ENCODE assay signal across 11 mouse cellular contexts in the genomic region with DNA sequence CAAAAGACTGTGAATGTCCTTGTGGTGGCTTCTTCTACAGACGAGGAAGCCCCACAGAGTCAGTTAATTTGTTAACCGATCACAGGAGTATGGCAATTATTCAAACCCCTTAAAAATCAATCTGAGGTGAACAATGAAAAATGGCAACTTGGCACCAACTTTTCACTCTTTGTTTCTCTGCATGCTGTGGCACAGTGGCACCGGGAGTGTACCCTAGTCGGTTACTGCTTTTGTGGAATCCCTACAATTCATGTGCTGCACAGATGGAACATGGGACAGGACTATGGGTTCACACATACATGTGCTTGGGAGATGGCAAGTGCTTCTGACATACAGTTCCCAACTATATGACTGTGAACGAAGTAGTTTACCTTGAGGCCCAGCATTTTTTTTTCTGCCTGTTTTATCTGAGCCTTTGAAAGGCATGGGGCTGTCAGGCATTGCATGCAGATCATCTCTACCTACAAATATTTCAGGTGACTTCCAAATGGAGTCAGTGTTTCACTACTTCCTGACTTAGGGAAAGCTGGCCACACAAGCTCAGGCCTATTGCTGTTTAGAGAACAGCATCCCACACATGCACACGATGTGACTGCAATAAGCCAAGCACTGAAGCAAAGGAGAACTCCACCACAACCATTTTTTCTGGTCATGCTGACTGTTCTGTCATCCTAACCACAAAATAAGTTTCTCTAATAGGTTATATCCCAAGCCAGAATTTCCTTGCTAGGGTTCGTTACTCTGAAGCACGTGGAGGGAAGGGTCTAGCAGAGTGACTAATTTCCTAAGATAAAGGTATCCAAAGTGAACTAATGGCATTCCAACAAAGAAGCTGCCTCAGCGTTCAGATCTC.
DNase-seq lines count a peak whose midpoint lies in the region; ATAC-seq and TF ChIP-seq lines count a peak whose summit lies in the region.
"Had no signal": no experiment of that assay in that cellular context is flagged by ENCODE, and none has a peak within 500 bp of the region (broad histone marks: within the 10 kb centered on the region; RNA-seq: fewer than 3 reads in every experiment).

No protein-coding gene starts in this region.

- no peaks in the 10 kb centered on the region for H3K4me1 ChIP-seq in kidney, postnatal 0 days (replicated peaks; ENCODE audit: insufficient read depth, low read length)
- peaks cover 47% of the 10 kb centered on the region for H3K4me1 ChIP-seq in embryonic facial prominence, embryonic 15.5 days
- H3K4me1 ChIP-seq in heart, postnatal 0 days (ENCODE audit: control insufficient read depth, insufficient read depth): peaks cover 48% of the 10 kb centered on the region
- no peaks in the 10 kb centered on the region for H3K4me1 ChIP-seq in midbrain, postnatal 0 days (ENCODE audit: insufficient read depth, low read length)

- ATAC-seq in kidney, postnatal 0 days (replicated peaks; ENCODE audit: low FRiP score, low read depth): no peak
- ATAC-seq in embryonic facial prominence, embryonic 15.5 days (ENCODE audit: insufficient number of reproducible peaks, low FRiP score, low TSS enrichment, low read depth): no peak
- ATAC-seq in heart, postnatal 0 days (ENCODE audit: insufficient read depth, low read depth): no peak
- no peak for ATAC-seq in midbrain, postnatal 0 days (ENCODE audit: low FRiP score)

- WGBS in kidney, postnatal 0 days: 65% methylated on average over 9 of the region's 9 CpGs
- 31% methylated on average over 9 of the region's 9 CpGs for WGBS in embryonic facial prominence, embryonic 15.5 days
- WGBS in heart, postnatal 0 days: 19% methylated on average over 9 of the region's 9 CpGs
- 58% methylated on average over 9 of the region's 9 CpGs for WGBS in midbrain, postnatal 0 days

- H3K36me3 ChIP-seq in kidney, postnatal 0 days (ENCODE audit: insufficient read depth, low read length): 0 out of 2 replicates have a peak, but pooled peaks cover 4% of the 10 kb centered on the region
- peaks cover 14% of the 10 kb centered on the region for H3K36me3 ChIP-seq in embryonic facial prominence, embryonic 15.5 days
- peaks cover 9% of the 10 kb centered on the region for H3K36me3 ChIP-seq in heart, postnatal 0 days (replicated peaks; ENCODE audit: control insufficient read depth, insufficient read depth, low read length)
- H3K36me3 ChIP-seq in midbrain, postnatal 0 days (ENCODE audit: insufficient read depth, low read length): no peaks in the 10 kb centered on the region
- H3K36me3 ChIP-seq: G1E had no signal

- H3K27ac ChIP-seq in kidney, postnatal 0 days: no peak overlapping the region
- H3K27ac ChIP-seq in embryonic facial prominence, embryonic 15.5 days (replicated peaks): peak overlapping the region; percentile 58; the same call in 1 of the 2 replicates
- H3K27ac ChIP-seq in heart, postnatal 0 days (ENCODE audit: low read depth): peak overlapping the region; percentile 83
- peak overlapping the region; percentile 33 for H3K27ac ChIP-seq in midbrain, postnatal 0 days (ENCODE audit: low read depth, low read length)
- H3K27ac ChIP-seq: liver, embryonic 15.5 days had no signal

- no peak for TF ChIP-seq EP300 in heart, postnatal 0 days (IDR thresholded peaks at IDR 0.05; ENCODE audit: low read depth)

- no peak for TF ChIP-seq CTCF in kidney, postnatal 0 days (IDR thresholded peaks at IDR 0.05; ENCODE audit: low read depth)
- no peak for TF ChIP-seq CTCF in heart, postnatal 0 days (IDR thresholded peaks at IDR 0.05; ENCODE audit: low read depth)
- TF ChIP-seq CTCF in midbrain, postnatal 0 days (IDR thresholded peaks at IDR 0.05): no peak

- no peak for DNase-seq in kidney, postnatal 0 days (ENCODE audit: low spot score)
- DNase-seq in kidney, adult 11 months: no peak
- no peak for DNase-seq in heart, postnatal 0 days (ENCODE audit: low spot score)
- DNase-seq in midbrain, postnatal 0 days (ENCODE audit: low spot score): peak; percentile 46
- DNase-seq in right cerebral cortex, postnatal 25 days: no peak
- DNase-seq in adrenal gland, postnatal 10 days: no peak
- DNase-seq in gastrocnemius, postnatal 10 days: no peak
- DNase-seq: right cerebral cortex, adult 18-20 months had no signal

- no peaks in the 10 kb centered on the region for H3K9me3 ChIP-seq in kidney, postnatal 0 days (replicated peaks; ENCODE audit: low read length)
- H3K9me3 ChIP-seq in embryonic facial prominence, embryonic 15.5 days (replicated peaks): no peaks in the 10 kb centered on the region
- no peaks in the 10 kb centered on the region for H3K9me3 ChIP-seq in heart, postnatal 0 days (replicated peaks; ENCODE audit: control insufficient read depth, low read length)
- H3K9me3 ChIP-seq in midbrain, postnatal 0 days (ENCODE audit: low read length): no peaks in the 10 kb centered on the region
- H3K9me3 ChIP-seq: liver, embryonic 15.5 days had no signal

- H3K9ac ChIP-seq in kidney, postnatal 0 days (ENCODE audit: low read depth, low read length): no peak overlapping the region
- H3K9ac ChIP-seq in embryonic facial prominence, embryonic 15.5 days: 0 out of 2 replicates have a peak overlapping the region, but pooled peaks have one; percentile 26
- peak overlapping the region; percentile 46; the same call in 1 of the 2 replicates for H3K9ac ChIP-seq in heart, postnatal 0 days (replicated peaks; ENCODE audit: low read depth, low read length)
- peak overlapping the region; percentile 26 for H3K9ac ChIP-seq in midbrain, postnatal 0 days (replicated peaks; ENCODE audit: low read length, poor library complexity, severe bottlenecking)
- H3K9ac ChIP-seq: liver, embryonic 15.5 days had no signal

- H3K4me2 ChIP-seq in kidney, postnatal 0 days (ENCODE audit: low read length): peak overlapping the region; percentile 19; the same call in 1 of the 2 replicates
- peak overlapping the region; percentile 95 for H3K4me2 ChIP-seq in embryonic facial prominence, embryonic 15.5 days (replicated peaks)
- H3K4me2 ChIP-seq in heart, postnatal 0 days (ENCODE audit: low read depth, low read length): peak overlapping the region; percentile 95
- peak overlapping the region; percentile 40 for H3K4me2 ChIP-seq in midbrain, postnatal 0 days (ENCODE audit: low read depth, low read length, poor library complexity, severe bottlenecking)
- H3K4me2 ChIP-seq: liver, embryonic 15.5 days had no signal

- H3K4me3 ChIP-seq in kidney, postnatal 0 days (replicated peaks; ENCODE audit: low read depth, low read length): no peak overlapping the region
- H3K4me3 ChIP-seq in embryonic facial prominence, embryonic 15.5 days (replicated peaks): peak overlapping the region; percentile 30
- H3K4me3 ChIP-seq in heart, postnatal 0 days (ENCODE audit: low read depth, low read length): peak overlapping the region; percentile 97
- peak overlapping the region; percentile 69 for H3K4me3 ChIP-seq in midbrain, postnatal 0 days (ENCODE audit: low read depth, low read length)
- H3K4me3 ChIP-seq: liver, embryonic 15.5 days had no signal

- H3K27me3 ChIP-seq in kidney, postnatal 0 days (ENCODE audit: insufficient read depth, low read length): no peaks in the 10 kb centered on the region; the same call in 1 of the 2 replicates
- no peaks in the 10 kb centered on the region for H3K27me3 ChIP-seq in embryonic facial prominence, embryonic 15.5 days
- H3K27me3 ChIP-seq in heart, postnatal 0 days (ENCODE audit: control insufficient read depth, insufficient read depth, low read length): no peaks in the 10 kb centered on the region
- no peaks in the 10 kb centered on the region for H3K27me3 ChIP-seq in midbrain, postnatal 0 days (ENCODE audit: insufficient read depth, low read length)

Comparison
In these comparisons a context has a peak if more than half of its experiments do, and no peak if none do; other contexts are left out.
1. H3K4me2 ChIP-seq: peak in every context shown above with its lines; median percentile 95 in embryonic facial prominence, embryonic 15.5 days; 95 in heart, postnatal 0 days; 40 in midbrain, postnatal 0 days; 19 in kidney, postnatal 0 days.